Mouse (Mus musculus) liver, adult 2 months (tissue): ENCODE data around the gene Gdpgp1.

Experiments used
- CTCF ChIP-seq: fragments of 200-500 bp; IDR thresholded peaks from 2 replicates; pipeline ENCODE4 v1.5.1; 2011; ENCODE audit warnings: low read depth, low read length, control low read depth
- POLR2A ChIP-seq: fragments of 200-500 bp; IDR thresholded peaks from 2 replicates; pipeline ENCODE4 v1.6.1; 2011; ENCODE audit warnings: low read length, control low read depth; ENCODE audit not compliant: insufficient read depth; ENCODE audit errors: extremely low read depth

DNA sequence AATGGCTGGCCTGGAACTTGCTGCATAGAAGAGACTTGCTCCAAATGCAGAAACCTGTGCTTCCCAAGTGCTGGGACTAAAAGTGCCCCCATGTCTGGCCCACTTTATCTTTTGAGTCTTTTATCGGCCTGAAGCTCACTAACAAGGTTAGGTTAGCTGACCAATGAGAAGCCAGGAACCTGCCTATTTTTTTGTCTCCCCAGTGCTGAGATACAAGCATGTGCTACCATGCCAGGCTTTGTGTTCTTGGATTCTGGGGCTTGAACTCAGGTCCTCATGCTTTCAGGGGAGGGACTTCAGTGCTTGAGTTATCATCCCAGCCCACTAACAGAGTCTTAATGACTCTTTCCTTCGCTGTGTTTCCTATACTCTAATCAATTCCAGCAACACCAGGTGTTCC lies 25.0 kb downstream of the Gdpgp1 start:
- TF ChIP-seq CTCF: no peak
- no peak for TF ChIP-seq POLR2A
